Mouse (Mus musculus) liver, embryonic 12.5 days (tissue): ENCODE measurements around the gene Mrps11. TPM values are rescaled to one million over a fixed set of nuclear protein-coding genes. Genes with fewer than 3 reads are reported as not detected.

Experiments used
- ATAC-seq: fragments of 200-750 bp; cut with Nextera tagmentation; 2 replicates; pipeline ENCODE4 v1.8.0; 2017; ENCODE audit warnings: moderate number of reproducible peaks, mild to moderate bottlenecking, moderate library complexity
- H3K27ac ChIP-seq: fragments of 300-500 bp; sonication (generic); 2 replicates; pipeline ENCODE4 v1.5.1; 2016; ENCODE audit warnings: mild to moderate bottlenecking
- H3K27me3 ChIP-seq: fragments of 300-500 bp; sonication (generic); replicated peaks from 2 replicates; pipeline ENCODE4 v1.6.1; 2016; ENCODE audit warnings: mild to moderate bottlenecking, moderate library complexity
- H3K36me3 ChIP-seq: fragments of 300-500 bp; sonication (generic); 2 replicates; pipeline ENCODE4 v1.6.1; 2016; ENCODE audit warnings: mild to moderate bottlenecking, moderate library complexity
- H3K4me1 ChIP-seq: fragments of 300-500 bp; sonication (generic); 2 replicates; pipeline ENCODE4 v1.6.1; 2016
- H3K4me2 ChIP-seq: fragments of 300-500 bp; sonication (generic); 2 replicates; pipeline ENCODE4 v1.6.1; 2016; ENCODE audit warnings: mild to moderate bottlenecking, moderate library complexity
- H3K4me3 ChIP-seq: fragments of 300-500 bp; sonication (generic); 2 replicates; pipeline ENCODE4 v1.5.1; 2016; ENCODE audit warnings: mild to moderate bottlenecking, moderate library complexity
- H3K9ac ChIP-seq: fragments of 300-500 bp; sonication (generic); 2 replicates; pipeline ENCODE4 v1.6.1; 2016; ENCODE audit warnings: mild to moderate bottlenecking, moderate library complexity
- H3K9me3 ChIP-seq: fragments of 300-500 bp; sonication (generic); replicated peaks from 2 replicates; pipeline ENCODE4 v1.6.1; 2016; ENCODE audit warnings: mild to moderate bottlenecking, moderate library complexity
- WGBS: fragments of 180-500 bp; shearing (Covaris S2); methylation state at CpG from one replicate; pipeline ENCODE4 v1.1.7; 2016; ENCODE audit not compliant: insufficient replicate concordance; 5-methylcytosine and 5-hydroxymethylcytosine counted together
- polyA plus RNA-seq: library from polyadenylated mRNA; unstranded; fragments of >200 nt; fragmentation: Nextera tagmentation; extraction: Ambion mirVana; gene quantifications from 2 replicates; pipeline ENCODE4 v1.2.1, GENCODE M21; 2016

Mrps11 gene
- 55.7 and 57.2 TPM in 2 replicates for polyA plus RNA-seq

DNA sequence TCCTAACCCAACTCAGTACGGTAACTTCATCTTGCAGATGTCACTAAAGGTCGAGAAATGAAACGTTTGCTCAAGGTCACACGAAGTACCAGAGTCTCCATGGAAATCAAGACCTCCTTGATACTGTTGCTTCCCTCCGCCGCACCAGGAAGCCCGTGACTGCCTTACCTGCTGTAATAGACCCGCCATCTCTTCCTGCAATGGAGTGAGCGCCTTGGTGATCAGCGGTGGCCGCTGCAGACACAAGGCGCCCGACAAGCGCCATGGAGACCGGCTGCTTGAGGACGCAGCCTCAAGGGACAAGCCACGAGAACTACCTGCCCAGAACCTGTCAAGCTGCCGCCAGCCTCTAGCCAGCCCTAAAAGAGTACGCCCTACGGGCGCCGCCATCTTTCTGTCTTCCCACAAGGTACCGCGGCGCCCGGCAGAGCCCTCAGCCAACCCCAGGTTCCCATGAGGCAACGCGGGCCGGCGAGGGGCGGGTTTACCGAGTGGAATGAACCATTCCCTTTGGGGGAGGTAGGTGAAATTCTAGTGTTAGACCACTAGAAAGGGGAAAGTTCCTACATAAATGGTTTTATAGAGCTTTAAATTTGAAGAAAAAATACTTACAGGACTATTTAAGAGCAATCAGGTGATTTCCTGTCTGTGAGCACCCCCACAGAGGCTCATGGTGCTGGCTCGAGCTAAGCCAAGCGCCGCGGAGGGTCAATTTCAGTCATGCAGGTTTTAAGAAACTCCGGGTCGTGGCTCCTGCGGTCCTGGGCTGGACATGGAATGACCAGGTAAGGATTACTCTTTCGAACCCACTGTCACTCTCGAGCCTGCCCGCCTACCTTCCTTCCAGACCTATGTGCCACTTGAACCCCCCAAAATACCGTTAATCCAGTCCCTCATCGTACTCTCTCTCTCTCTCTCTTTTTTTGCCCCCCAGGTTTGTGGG lies at the start of gene Mrps11, which contains the start of gene Mrpl46:
TSS of gene Mrps11 (plus strand) at position 481 of the 943 bp plus-strand sequence.
TSS of gene Mrpl46 (minus strand) at position 893 of the 943 bp plus-strand sequence.
- Histone ChIP-seq H3K27ac (peak within 1 kb of the TSS; percentile 61), H3K36me3 (peaks cover 62% of the 10 kb centered on the region), H3K27me3 (no peaks in the 10 kb centered on the region), H3K4me3 (peak within 1 kb of the TSS; percentile 94), H3K4me2 (peak within 1 kb of the TSS; percentile 87), H3K9me3 (no peaks in the 10 kb centered on the region), H3K4me1 (peaks cover 35% of the 10 kb centered on the region), H3K9ac (peak within 1 kb of the TSS; percentile 90)
- under 1% methylated on average over 44 of the region's 44 CpGs for WGBS
- ATAC-seq = peak; percentile 98

DNA sequence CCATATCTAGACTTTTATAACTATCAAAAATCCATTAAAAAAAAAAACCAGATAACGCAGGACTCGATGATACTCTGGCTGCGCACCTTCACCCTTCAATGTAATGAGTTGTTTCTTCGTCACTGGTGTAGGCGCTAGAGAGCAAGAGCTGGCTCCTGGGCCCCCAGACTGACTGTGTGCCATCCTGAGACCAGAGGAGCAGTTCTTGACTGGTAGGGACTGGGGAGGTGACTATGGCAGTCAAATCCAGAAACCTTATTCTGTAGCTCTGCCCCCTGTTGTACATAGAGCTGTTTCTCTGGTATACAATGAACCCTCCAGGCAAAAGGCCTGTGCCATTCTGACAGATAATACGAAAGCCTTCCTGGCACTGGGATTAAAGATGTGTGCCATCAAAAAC lies 45.7 kb upstream of the Mrps11 start:
- no peak overlapping the region for H3K4me3 ChIP-seq
- no peaks in the 10 kb centered on the region for H3K4me1 ChIP-seq
- no peak overlapping the region for H3K9ac ChIP-seq
- WGBS = 81% methylated on average over 6 of the region's 6 CpGs
- no peaks in the 10 kb centered on the region for H3K27me3 ChIP-seq
- no peak overlapping the region for H3K4me2 ChIP-seq
- H3K36me3 ChIP-seq = no peaks in the 10 kb centered on the region
- no peak for ATAC-seq
- H3K9me3 ChIP-seq = no peaks in the 10 kb centered on the region
- no peak overlapping the region for H3K27ac ChIP-seq

DNA sequence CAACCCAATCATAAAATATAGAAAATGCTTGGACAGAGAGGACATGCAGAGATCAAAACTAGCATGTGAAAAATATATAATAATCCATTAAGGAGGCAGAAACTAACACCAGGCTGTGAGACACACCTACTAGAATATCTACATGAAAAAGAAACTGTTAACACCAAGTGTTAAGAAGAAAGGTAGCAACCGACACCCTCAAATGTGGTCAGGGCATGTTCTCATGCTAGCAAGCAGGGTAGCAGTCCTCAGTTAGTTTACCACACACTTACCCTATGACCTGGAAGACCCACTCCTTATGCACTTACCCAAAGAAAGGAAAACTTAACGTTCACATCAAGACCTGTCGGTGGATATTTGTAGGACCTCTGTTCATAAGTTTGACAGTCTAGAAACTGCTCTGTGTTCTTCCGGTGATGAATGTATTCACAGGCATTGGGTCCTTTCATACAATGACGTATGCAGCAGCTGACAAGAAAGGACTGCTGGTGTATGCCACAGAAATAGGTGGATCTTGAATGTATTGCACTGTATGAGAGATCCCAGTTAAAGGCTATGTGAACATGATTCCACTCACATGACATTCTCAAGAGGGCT lies 45.2 kb upstream of the Mrps11 start, which contains the start of gene Ntrk3:
TSS of gene Ntrk3 (minus strand) at position 399 of the 597 bp plus-strand sequence.
- Histone ChIP-seq H3K9me3 (no peaks in the 10 kb centered on the region), H3K4me2 (no peak within 1 kb of the TSS), H3K9ac (no peak within 1 kb of the TSS), H3K4me3 (no peak within 1 kb of the TSS), H3K4me1 (no peaks in the 10 kb centered on the region), H3K27ac (no peak within 1 kb of the TSS), H3K27me3 (no peaks in the 10 kb centered on the region), H3K36me3 (no peaks in the 10 kb centered on the region)
- 66% methylated on average over 5 of the region's 5 CpGs for WGBS
- ATAC-seq = no peak

DNA sequence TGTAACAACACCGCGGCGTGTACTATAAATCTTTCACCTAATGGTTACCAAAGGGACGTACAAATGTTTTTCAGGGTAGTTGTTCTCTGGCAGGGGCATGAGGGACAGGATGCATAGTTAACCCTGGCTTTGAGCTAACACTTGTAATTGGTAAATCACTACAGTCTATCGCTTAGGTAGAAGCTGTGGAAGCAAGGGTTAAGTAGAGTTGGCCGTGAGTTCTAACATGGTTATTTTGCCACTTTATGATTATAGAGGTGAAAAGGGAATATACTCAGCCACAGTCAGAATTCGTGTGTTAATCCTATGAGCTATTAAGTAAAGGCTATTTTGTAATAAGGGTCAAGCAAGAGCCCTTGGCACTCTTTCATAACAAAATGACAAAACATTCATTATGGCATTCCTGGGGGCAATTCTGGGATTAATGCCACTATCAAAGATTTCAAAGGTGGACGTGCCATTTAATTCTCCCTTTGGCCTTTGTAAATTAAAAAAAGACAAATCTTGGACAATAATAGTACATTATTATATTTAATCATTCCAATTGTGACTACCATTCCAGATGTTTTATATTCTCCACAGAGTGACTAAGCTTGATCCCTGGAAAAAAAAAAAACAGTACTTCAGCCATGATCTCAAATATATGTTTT lies 43.4 kb upstream of the Mrps11 start:
- Histone ChIP-seq H3K4me2 (no peak overlapping the region), H3K36me3 (no peaks in the 10 kb centered on the region), H3K27me3 (no peaks in the 10 kb centered on the region), H3K9me3 (no peaks in the 10 kb centered on the region), H3K9ac (no peak overlapping the region), H3K27ac (no peak overlapping the region), H3K4me1 (no peaks in the 10 kb centered on the region), H3K4me3 (no peak overlapping the region)
- ATAC-seq = no peak
- 71% methylated on average over 8 of the region's 8 CpGs for WGBS

DNA sequence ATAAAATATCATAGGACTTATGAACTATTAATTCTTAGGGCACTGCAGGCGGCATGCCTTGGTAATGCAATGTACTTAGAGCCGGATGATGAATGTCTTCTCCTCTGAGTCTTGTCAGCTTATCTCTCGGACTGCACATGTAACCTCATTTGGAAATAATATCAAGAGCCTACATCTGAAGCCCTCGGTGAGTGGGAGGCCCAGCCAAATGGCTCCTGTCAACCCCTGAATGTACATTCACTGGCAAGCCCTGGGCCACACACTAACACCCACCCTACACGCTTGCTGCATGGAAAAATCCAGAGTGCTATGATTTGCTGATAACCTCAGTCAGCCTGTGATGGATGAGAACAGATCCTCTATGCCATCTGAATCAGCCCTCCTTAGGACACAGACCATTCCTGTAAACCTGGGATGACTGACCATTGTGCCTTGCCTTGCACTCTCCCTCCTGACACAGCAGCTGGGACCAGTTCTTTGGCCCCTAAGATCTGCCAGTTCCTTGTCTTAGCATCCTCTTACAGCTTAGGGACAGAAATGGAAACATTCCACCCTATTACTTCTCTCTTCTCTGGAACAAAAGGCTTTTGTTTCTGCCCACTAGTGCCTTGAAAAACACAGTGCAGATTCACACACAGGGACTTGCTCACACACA lies 39.1 kb upstream of the Mrps11 start:
- ATAC-seq = no peak
- WGBS = 37% methylated on average over 5 of the region's 5 CpGs
- Histone ChIP-seq H3K9ac (no peak overlapping the region), H3K4me2 (no peak overlapping the region), H3K27ac (no peak overlapping the region), H3K36me3 (no peaks in the 10 kb centered on the region), H3K4me3 (no peak overlapping the region), H3K27me3 (no peaks in the 10 kb centered on the region), H3K9me3 (no peaks in the 10 kb centered on the region), H3K4me1 (no peaks in the 10 kb centered on the region)

DNA sequence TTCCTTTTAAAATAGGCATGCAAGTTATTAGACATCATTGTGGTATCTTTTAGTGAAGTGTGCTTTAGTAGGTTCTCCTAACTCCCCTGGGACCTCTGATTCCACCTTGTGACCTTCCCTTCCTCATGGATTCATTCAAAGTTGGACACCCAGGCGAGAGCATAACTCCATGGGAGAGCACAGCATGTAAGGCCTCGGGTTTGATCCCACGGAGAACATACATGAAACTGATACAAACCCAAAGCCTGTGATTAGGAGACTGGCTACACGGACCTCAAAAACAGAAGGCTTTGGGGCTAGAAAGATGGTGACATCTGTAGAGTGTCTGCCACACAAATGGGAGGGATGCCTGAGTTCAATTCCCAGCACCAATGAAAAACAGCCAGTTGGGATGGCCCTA lies 30.0 kb upstream of the Mrps11 start:
- Histone ChIP-seq H3K27me3 (no peaks in the 10 kb centered on the region), H3K9ac (no peak overlapping the region), H3K27ac (no peak overlapping the region), H3K9me3 (no peaks in the 10 kb centered on the region), H3K4me2 (no peak overlapping the region), H3K4me1 (no peaks in the 10 kb centered on the region), H3K4me3 (no peak overlapping the region), H3K36me3 (no peaks in the 10 kb centered on the region)
- WGBS = 60% methylated on average over 4 of the region's 4 CpGs
- no peak for ATAC-seq

DNA sequence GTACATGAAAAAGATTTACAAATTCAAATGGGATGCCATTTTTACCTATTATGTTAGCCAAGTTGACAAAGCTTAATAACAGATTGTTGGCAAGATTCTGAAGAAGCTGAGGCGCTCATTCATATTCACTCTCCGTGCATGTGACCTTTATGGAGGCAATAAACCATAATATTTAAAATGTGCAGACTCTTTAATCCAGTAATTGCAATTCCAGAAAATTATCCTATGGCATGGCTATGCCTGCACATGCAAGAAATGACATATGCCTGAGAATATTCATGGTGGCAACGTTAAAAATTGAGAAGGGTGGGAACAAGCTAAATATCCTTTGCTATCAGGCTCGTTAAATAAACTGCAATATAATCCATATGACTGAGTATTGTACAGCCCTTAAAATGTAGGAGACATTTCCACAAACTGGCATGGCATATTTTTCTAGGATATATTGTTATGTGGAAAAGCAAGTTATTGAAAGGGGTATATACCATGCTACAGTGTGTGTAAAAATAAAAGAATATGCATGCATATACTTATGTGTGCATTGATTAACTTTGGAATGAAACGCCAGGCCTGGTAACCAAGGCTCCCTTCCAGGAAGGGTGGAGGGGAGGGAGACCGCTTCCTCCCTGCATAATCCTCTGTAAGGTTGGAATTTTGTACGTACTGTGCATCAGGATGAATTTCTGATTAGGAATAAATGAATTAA lies 29.0 kb upstream of the Mrps11 start:
- no peak overlapping the region for H3K4me2 ChIP-seq
- no peaks in the 10 kb centered on the region for H3K36me3 ChIP-seq
- WGBS = 64% methylated on average over 7 of the region's 7 CpGs
- H3K4me3 ChIP-seq = no peak overlapping the region
- no peak overlapping the region for H3K27ac ChIP-seq
- no peaks in the 10 kb centered on the region for H3K9me3 ChIP-seq
- H3K4me1 ChIP-seq = no peaks in the 10 kb centered on the region
- ATAC-seq = no peak
- H3K27me3 ChIP-seq = no peaks in the 10 kb centered on the region
- no peak overlapping the region for H3K9ac ChIP-seq

DNA sequence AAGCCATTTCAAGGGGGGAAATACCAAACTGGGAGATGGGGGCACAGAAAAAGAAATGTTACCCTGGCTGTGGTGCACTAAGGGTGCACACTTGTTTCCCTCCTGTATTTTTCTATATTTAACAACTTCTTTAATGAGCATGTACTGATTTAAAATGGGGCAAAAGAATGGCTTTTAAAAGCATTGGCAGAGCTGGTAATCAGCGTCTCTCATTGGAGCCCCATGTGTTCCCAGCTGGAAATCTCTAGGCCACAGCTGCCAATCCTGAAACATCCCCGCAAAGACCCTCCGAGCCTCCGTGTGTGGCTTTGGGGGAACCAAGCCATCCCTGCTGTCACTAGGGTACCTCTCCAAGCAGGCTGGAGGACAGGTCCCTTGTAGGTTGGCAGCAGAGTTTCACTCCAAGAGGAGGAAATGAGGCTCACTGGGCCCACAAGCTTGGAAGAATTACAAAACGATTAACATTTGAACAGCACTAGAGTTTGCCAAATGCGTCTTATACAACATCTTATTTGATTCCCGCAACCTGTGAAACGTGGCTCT lies 28.4 kb upstream of the Mrps11 start:
- ATAC-seq = no peak
- Histone ChIP-seq H3K4me2 (no peak overlapping the region), H3K4me1 (no peaks in the 10 kb centered on the region), H3K9me3 (no peaks in the 10 kb centered on the region), H3K27ac (no peak overlapping the region), H3K9ac (no peak overlapping the region), H3K36me3 (no peaks in the 10 kb centered on the region), H3K27me3 (no peaks in the 10 kb centered on the region), H3K4me3 (no peak overlapping the region)
- 58% methylated on average over 8 of the region's 8 CpGs for WGBS

DNA sequence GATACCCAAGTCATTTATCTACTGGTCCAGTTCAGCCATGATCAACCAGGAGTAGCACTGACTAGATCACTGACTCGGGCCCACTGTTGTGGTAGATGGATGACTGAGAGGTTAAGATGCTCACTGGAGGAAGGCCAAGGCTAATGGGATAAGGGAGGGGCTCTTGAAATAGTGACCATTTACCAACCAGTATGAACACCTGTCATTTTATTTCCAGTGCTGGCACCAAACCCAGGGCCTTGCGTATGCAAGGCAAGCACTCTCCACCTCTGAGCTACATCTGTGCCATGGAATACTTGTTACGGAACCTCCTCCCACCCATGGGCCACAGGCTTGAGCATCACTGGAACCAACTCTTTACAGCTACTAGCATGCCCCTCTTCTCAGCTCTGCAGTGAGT lies 19.1 kb upstream of the Mrps11 start:
- no peaks in the 10 kb centered on the region for H3K4me1 ChIP-seq
- H3K4me3 ChIP-seq = no peak overlapping the region
- H3K27me3 ChIP-seq = peaks cover 5% of the 10 kb centered on the region; the same call in 1 of the 2 replicates
- 72% methylated on average over 3 of the region's 3 CpGs for WGBS
- no peaks in the 10 kb centered on the region for H3K36me3 ChIP-seq
- H3K9ac ChIP-seq = no peak overlapping the region
- ATAC-seq = no peak
- no peak overlapping the region for H3K4me2 ChIP-seq
- H3K9me3 ChIP-seq = no peaks in the 10 kb centered on the region
- no peak overlapping the region for H3K27ac ChIP-seq

DNA sequence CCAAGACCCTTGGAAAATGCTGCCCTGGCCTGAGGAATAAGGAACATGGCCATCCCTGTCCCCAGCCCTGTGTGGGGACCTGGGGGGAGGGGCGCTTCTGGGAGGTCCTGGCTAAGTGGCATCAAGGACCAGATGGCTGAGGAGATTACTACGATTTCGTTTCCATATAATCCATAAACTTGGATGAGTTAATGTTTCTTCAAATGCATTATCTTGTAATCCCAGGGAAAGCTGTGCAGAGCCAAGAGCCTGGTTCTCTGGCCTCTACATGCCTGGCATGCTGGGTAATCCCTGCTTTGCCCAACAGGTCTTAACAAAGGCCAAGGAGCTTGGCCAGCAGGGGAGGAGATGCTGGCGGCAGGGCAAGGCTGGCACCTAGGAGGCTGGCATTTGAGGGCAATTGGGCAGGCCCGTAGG lies 17.7 kb upstream of the Mrps11 start:
- no peak overlapping the region for H3K9ac ChIP-seq
- no peak overlapping the region for H3K27ac ChIP-seq
- H3K27me3 ChIP-seq = peaks cover 7% of the 10 kb centered on the region; the same call in 1 of the 2 replicates
- ATAC-seq = no peak
- H3K4me1 ChIP-seq = no peaks in the 10 kb centered on the region
- H3K4me3 ChIP-seq = no peak overlapping the region
- no peaks in the 10 kb centered on the region for H3K9me3 ChIP-seq
- 61% methylated on average over 5 of the region's 5 CpGs for WGBS
- H3K4me2 ChIP-seq = no peak overlapping the region
- H3K36me3 ChIP-seq = no peaks in the 10 kb centered on the region
